Mouse (Mus musculus): ENCODE results near the gene Uap1l1.

DNA sequence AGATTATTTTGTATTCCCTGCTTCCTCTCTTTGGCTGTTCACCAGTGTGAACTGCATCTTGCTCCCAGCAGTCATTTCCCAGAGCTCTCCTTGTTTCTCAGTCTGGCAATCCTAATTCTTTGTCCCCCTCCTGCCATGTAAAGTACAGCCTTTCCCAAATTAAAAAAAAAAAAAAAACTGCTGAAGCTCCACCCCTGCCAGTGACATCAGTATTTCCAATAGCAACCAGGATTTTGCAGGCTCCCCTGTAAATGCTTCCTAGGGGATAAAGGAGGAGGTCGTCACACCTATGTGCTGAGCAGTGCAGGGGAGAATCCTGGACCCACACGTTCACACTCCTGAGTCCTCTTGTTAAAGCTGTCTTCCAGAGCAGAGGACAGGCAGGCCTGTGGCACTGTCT, 45.4 kb downstream of the Uap1l1 start:
- TF ChIP-seq POLR2A (IDR thresholded peaks at IDR 0.05; ENCODE audit: borderline replicate concordance, control insufficient read depth, low read depth, low read length) (no peak), CTCF (IDR thresholded peaks at IDR 0.05; ENCODE audit: control insufficient read depth, insufficient read depth, low read length) (no peak)
